Mouse (Mus musculus) cerebellum, postnatal 14 days (tissue): ENCODE data around the gene Raver2.

Experiments used
- DNase-seq, 2 experiments: peaks; one replicate each; pipeline ENCODE4 v3.0.0; 2021; ENCODE audit warnings: mixed read lengths in 2 of 2

The Raver2 gene

DNA sequence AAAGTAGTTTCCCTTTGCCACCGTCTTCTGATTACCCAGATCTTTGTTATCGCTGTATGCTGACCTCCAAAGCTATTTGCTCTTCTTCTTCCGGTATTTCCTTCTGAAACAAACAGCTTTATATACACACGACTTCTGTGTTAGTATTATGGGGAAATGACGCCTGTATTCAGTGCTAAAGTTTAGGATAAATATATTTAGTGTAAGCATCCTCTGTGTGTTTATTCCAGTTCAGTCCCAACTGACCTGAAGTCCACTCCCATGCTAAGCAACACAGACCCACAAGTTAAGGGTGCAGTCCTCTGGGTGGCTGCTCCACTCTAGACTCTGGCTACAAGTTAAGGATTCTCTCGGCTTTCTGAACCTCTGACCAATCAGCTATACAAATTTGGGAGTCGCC is 52.2 kb downstream of the Raver2 start:
- DNase-seq = no peak

DNA sequence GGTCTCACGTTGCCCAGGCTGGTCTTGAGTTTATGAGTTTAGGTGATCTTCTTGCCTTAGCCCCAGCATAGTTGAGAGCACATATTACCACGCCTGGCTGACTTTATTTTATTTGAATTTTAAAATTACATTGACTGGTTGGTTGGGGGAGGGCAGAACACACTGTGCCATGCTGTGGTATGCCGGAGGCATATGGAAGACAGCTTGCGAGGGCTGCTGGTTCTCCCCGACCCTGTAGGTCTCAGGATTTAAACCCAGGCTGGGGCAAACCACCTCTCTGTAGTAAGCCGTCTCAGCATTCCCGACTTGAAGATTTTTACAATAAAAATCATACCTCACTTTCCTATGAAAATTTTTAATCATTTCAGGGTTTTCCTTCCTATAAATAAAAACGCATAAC is 66.2 kb downstream of the Raver2 start:
- DNase-seq = no peak

DNA sequence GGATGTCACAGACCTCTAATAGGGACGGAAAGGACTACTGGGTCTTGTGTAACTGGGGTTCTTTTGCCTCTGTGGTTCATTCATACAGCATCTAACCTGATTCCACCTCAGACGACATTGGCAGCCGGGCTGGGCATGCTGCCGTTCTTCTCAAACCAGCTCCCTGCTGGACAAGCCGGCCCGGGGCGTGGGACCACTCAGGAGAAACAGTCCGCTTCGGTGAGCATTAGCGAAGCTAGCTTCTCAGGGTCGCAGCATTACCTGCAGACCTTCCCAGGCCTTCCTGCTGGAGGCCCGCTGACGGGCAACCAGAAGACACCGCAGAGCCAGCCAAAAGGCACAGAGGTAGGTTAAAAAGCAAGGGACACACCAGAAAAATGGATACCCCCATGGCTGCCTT is 67.1 kb downstream of the Raver2 start:
- peak; percentile 28 to 30 for DNase-seq

DNA sequence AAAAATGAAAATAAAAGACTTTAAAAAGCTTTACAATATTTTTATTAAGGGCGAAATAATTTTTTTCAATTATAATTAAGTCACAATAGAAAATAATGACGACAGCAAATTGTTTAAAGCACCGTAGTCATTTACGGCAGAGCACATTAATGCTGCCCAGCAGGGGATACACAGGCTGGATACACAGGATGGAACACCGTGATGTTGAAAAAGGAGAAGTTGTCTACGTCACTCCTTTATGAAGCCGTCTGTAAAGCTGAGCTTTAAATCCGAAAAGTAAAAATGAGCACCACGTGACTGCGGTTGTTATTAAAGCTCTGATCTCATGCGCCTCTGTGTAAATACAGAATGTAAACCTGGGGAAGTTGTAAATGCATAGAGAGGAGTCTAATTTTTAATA is 69.2 kb downstream of the Raver2 start:
- no peak for DNase-seq

DNA sequence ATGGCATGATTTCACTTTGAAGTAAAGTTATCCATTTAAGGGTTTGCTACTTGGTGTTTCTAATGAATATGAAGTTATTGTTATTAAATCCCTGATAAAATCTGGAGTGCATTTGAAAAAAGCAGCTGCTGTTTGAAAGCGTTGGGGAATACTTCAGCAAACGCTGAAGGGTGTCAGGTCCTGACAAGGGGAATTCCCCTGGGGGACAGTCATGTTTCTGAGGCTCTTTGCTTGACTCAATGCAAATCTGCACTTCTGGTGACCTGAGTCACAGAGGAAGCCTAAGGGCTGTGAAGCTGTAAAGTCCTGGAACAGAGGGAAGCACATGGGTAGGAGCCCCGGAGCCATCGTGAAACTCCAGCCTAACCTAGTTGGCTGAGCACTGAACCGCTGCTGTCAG is 73.0 kb downstream of the Raver2 start:
- no peak for DNase-seq

DNA sequence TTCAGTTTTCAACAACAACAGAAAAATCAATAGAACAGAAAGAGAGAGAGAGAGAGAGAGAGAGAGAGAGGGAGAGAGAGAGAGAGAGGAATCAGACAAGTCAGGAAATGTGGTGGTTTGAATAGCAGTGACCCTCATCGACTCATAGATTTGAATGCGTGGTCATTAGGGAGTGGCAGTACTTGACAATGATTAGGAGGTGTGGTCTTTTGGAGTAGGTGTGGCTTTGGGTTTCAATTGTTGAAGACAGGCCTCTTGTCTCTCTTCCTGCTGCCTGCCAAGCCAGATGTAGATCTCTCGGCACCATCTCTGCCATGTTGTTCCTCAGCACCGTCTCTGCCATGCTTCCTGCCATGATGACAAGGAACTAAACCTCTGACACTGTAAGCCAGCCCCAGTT is 75.1 kb downstream of the Raver2 start:
- no peak for DNase-seq

DNA sequence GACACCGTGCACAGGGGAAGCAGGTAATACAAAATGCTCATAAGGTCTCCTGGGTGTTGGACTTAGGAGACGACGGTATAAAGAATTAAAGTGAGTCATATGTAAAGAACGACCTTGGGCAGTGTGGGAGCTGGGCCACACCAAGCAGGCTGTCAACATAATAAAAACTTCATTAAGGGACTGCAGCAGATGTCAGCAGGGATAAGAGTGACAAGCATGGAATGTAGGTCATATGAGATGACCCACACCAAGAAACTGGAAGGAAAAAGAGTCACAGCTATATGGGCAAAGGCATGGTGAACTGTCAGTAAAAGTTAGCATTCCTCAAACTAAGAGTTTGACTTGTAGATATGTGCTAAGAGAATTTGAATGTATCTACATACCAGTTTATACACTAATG is 75.6 kb downstream of the Raver2 start:
- no peak for DNase-seq

DNA sequence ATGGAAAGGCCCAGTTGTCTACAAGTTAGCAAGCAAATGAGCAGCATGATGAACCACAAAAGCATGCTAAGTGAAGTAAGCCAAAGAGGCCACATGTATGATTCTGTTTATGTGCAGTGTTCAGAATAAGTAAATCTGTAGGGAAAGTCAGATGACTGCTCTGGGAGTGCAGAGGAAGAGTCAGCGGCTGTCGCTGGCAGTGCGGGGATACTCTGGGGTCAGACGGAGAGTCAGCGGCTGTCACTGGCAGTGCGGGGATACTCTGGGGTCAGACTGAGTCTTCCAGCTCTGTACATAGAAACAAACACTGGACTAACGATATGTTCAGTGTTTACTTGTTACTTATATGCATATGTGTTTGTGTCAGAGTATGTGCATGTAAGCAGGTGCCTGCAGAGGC is 76.0 kb downstream of the Raver2 start:
- no peak for DNase-seq

DNA sequence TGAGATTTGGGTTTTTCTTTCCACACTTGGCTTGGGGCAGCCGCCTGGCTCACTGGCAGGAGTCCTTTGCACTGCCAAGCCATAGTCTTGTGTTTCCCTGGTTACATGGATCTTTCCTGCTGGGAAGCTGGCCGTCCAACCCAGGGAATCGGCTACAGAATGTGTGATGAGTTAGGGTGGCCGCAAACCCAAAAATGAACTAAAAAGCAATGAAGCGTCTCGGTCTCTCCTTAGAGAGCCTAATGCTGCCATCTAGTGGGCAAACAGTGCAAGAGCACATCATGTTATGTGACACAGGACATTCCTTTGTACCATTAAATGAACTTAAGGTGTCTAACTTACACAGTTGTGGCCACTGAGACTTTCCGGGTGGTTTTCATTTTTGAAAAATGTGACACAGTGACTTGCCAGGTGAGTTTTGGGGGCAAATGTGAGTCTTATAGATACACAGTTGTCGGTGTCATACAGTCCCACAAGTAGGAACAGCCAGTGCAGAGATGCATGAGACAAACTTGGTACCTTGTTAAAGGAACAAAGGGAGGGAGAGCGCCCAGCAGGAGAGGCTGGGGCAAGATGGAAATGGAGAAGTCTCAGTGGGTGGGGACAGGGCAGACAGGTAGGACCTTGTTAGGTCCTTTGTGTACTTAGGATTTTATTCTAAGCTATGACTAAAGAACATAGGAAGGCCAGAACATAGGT is 77.4 kb downstream of the Raver2 start:
- DNase-seq = peak; percentile 92 to 94

DNA sequence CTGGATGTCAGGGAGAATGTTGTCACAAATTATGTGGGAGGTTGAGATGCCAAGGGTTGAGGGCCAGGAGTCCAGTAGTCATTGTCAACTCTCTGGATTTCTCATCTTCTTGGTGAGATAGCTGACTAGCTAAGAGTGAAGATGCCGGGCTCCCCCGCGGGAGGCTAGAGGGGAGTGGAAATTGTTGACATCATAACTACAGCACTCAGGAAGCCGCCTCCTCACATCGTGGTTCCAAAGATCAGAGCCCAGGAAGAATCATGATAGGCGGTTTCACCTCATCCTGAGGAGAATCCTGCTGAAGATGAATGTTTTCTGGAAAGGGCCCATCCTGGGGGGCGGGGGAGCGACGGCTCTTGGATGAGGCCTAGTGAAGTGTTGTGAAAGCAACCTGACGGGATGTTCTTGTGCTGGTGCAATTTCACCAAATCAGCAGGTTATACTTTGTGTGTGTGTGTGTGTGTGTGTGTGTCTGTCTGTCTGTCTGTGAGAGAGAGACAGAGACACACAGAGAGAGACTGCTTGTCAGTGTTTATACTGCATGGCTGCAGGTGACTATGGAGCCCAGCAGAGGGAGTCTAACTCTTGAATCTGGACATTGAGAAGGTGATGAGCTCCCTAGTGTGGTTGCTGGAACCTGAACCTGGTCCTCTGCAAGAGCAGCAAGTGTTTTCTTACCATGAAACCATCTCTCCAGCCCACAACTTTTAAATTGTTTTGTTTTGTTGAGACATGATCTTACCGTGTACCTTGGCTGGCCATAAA is 78.3 kb downstream of the Raver2 start:
- peak in 1 of 2 experiments; percentile 16 for DNase-seq

DNA sequence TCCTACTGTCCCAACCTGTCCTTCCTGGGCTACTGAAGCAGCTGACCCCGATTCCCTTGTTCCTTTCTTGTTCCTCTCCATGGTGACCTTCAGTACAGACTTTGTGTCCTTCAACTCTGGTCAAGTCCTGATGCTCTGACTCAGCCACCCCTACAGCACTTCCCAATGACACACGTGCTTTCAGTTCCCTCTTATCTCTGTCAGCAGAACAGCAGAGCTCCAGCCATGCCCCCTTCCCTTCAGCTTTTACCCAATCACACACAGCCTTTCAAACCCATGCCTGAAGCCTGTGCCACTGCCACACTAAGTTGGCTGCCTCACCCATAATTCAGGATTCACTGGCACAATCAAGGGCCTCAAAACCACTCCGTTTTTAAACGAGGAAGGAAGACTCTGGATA is 86.8 kb downstream of the Raver2 start:
- DNase-seq = no peak

DNA sequence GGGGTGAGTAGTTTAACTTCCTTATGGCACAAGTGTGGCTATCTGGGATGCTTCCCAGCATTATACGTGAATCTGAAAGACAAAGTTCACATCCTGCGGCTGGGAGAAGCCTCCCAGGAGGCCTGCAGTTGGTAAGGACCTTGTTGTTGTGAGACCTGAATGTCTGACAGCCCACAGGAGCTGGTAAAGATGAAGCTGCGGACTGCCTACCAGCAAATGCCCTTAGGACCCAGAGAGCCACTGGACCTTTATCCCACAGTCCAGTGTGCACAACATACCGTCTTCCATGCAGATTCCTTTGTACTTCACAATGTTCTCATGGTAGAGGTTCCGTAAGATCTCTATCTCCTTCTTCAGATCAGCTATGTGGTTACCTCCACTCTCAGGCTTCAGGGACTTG is 88.7 kb downstream of the Raver2 start:
- no peak for DNase-seq

DNA sequence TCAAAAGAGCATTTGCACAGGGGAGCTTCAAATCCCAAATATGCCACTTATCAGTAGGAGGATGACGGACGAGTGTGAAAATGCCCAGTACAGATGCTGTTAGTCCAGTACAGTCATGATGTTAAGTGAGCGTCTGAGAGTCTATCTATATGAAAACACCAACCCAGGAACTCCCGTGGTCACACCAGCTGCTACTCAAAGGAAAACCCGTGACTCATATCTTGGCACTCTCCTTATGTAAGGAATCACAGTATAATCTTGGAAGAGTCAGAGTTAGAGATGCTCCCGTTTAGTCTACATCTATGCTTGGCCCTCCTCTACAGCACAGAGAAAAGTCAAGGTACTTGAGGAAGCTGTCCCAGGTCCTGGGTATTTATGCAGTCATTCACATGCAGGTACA is 89.5 kb downstream of the Raver2 start:
- peak in 1 of 2 experiments; percentile 24 for DNase-seq

DNA sequence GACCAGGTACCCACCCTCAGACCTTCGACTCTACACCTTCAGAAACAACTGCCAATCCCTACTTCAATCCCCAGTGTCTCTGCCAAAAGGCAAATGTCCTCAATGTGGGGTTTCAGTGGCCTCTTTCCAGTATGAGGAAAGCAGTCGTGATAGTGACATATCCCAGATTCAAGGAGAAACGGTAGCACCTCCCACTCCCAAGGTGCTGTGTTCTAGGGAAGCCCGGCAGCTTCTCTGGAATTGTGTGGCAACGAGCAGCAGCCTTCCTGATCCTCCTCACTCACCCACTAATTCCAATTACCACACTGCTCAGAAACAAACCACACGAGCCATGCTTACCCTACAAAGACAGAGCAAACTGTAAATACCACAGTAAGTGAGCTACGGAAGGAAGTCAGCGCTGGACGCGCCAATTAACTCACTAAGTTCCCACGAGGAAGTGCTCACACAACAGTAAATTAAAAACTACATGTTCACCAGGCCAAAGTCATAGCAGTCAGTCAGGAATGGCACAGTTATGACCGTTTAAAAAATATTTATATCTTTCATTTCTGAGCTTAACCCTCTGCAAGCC is 90.5 kb downstream of the Raver2 start:
- DNase-seq = no peak

DNA sequence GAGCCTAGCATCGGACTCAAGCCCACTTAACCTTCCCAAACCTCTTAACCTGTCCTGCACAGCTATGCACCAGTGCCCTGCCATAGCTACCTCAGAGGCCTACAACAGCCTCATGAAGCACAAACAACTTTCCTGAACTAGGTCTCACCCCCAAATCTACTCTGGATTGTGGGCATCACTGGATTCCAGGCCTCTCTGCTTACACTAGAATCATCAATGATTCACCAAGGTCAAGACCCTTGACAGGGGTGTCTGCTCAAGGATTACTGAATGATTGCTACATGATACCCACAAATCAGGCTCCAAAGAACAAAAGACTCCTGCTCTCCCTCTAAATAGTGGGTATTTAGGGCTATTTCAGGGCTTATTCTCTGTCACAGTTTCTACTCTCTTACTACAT is 92.0 kb downstream of the Raver2 start:
- DNase-seq = no peak

DNA sequence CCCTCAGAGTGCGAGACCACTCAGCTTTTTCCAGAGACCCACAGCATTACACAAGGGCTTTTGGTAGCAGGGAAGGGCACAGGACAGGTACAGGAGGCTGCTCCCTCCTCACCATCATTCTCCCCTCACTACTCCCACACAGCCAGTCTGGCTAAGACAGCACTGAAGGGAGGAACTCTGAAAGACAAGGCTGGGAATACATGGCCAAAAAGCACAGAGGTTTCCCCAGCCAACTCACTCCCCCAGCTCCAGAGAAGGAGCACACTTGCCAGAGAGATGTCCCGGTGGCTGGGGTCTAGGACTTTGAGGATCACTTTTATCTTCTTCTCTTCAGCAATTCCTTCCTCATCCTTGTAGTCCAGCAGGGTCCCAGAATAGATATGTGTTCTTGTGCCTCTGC is 95.4 kb downstream of the Raver2 start:
- no peak for DNase-seq

DNA sequence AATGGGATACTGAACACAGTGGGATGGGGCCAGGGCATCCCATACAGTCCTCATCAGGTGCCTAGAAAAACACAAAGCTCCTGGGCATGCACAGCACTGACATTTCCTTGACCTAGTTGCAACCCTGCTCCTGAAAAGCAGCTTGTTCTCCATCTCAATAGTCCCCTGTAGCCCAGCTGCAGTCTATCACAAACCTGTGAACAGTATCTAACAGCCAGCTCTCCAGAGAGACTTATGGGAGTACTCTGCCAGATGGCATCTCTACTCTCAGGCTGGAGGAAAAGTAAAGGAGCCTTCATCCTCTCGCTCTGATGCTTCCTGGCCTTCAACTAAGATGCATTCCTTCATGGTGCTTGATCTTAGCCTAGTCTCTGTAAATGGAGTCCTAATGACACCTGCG is 95.9 kb downstream of the Raver2 start:
- no peak for DNase-seq

DNA sequence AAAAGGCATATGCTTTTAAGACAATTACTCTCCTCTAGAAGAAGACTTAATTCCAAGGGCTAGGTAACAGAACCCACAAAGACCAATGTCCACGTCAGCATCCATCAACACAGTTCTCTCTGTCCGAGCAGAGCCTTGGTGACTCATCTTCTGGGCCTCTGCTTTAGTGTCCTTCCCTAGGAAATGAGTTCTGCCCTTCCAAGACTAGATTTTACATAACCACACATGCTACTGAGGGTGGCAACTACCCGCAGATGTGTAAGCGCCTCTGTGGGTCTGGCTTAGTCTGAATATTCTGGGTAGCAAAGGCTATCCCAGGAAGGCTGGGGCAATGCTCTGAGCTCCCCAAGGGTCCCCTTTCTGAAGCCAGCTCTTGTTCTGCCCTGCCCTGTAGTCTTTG is 97.0 kb downstream of the Raver2 start:
- no peak for DNase-seq

DNA sequence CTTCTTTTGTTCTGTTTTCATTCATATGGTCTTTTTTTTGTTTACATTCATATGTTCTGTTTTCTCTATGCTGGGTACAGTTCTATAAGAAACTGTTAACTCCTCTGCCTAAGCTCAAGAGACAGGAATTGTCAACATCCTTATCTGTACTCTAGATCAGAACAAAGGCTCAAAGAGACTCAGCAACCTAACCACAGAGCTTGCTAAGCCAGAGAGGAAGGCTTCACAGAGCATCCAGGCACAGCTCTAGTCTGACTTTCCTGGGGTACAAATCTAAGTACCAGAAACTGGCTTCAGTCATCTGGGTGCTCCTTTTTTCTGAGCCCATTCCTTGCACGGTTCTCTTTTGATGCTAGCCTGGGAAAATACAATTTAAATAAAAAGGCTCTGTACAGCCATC is 99.0 kb downstream of the Raver2 start:
- DNase-seq = no peak

DNA sequence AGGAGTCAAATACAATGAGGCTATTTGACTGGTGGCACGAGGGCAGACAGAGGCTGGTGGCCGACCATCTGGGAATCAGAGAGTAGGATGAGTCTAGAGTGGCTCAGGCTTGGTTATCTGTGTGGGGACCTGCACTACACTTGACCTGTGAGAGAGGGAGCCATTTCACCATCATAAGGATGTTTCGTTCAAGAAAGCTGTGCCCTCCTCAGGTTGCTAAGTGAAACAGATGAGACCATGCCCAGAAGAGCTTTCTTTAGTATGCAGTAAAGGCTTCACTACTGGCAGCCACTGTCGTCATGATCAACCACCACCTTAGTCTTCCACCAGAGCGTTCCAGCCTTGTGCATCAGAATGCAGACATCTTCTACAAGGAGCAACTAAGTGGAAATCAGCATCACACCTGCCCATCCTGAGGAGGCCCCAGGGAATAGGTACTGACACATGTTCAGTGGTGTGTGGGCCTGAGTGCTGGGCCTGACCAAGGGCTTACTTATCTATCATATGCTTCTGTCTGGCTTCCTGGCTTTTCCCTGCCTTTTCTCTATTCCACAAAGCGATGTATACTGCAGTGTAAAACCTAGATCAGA is 99.5 kb downstream of the Raver2 start:
- peak; percentile 68 to 70 for DNase-seq

DNA sequence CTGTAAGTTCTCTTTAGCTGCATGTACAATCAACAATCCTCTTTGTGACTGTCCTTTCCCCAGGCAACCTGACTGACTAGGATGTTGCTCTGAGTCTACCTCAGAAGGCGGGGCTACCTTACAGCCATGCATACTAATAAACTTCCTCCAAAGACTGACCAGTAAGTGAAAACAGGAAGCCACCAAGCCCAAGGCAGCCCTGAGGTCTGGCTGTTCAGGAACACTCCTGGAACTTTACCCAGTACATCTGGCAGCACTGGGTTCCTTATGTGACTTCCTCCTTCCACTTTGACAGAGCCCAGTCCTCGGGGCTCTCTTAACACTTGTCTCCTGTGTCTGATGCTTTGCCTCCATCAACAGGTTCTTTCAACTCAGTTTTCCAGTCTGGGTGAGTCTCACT is 104.0 kb downstream of the Raver2 start:
- no peak for DNase-seq

DNA sequence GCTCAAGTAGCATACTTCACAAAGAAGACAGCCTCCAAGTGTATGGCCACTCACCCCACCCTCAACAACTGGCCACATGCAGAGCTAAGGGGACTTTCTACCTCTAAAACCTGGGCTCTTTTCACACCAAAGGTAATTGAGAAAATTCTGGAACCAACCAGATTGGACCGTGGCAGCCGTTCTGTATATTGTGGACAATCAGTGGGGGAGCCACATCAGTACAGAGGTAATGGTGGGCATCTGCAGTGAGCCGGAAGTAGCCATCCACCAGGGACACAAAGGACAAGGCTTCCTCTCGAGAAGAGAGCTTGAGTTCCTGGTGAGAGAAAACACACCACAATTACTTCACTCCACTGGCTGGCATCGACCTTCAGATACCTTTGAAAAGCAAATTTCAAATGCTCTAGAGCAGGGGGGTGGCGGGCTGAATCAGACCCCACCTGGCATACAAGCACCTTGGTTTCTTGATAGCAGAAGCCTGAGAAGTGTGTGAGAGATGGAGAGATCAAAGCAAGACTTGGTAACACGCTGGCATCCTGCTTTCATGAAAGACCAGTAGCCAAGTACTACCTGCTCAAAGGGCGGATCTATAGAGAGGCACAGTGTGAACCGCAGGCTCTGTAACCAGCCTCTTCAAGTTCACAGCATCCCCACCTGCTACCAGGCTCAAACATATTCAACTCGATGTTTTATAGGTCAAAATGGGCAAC is 106.3 kb downstream of the Raver2 start:
- no peak for DNase-seq

DNA sequence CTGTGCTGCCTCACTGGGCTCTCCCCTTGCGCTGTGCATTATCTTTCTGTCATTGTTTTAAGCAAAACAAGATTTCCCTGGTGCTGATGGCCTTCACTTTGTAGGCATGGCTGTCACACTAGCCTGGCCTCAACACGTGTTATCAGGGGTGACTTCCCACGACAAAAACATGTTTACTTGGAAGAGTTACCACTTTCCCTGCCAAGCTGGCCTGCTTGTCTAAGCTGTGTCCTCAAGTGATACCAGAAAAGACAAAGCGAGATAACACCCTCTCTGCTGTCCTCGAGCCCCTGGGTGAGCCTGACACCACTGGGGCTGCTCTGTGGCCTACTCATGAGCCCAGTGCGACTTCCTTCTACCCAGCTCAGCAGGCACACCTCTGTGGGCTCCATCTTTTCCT is 107.3 kb downstream of the Raver2 start:
- DNase-seq = no peak
